11 mouse cellular contexts compared by ENCODE assay signal in genomic region chr1:184734991-184735920, GRCm38 (mm10). TPM values are rescaled to one million over a fixed set of nuclear protein-coding genes. Genes with fewer than 3 reads are reported as not detected.
DNase-seq lines count a peak whose midpoint lies in the region; ATAC-seq and TF ChIP-seq lines count a peak whose summit lies in the region.
"Had no signal": no experiment of that assay in that cellular context is flagged by ENCODE, and none has a peak within 500 bp of the region (broad histone marks: within the 10 kb centered on the region; RNA-seq: fewer than 3 reads in every experiment).

No protein-coding gene starts in this region.

- peak; percentile 5 for DNase-seq in layer of hippocampus, adult 9-11 months
- no peak for DNase-seq in layer of hippocampus, adult 8-10 months (ENCODE audit: low spot score in 2 of 2)
- DNase-seq in neural tube, embryonic 11.5 days (ENCODE audit: low spot score) = peak; percentile 33
- no peak for DNase-seq in forebrain, postnatal 0 days
- DNase-seq in urinary bladder, adult 2 months (ENCODE audit: low spot score) = no peak

- 5% methylated on average over 25 of the region's 25 CpGs for WGBS in limb, embryonic 13.5 days
- 3% methylated on average over 25 of the region's 25 CpGs for WGBS in neural tube, embryonic 11.5 days
- WGBS in forebrain, postnatal 0 days = 5% methylated on average over 25 of the region's 25 CpGs

- H3K9me3 ChIP-seq in limb, embryonic 13.5 days = no peaks in the 10 kb centered on the region
- H3K9me3 ChIP-seq in neural tube, embryonic 11.5 days (ENCODE audit: control insufficient read depth, low read length) = no peaks in the 10 kb centered on the region
- H3K9me3 ChIP-seq in forebrain, postnatal 0 days (ENCODE audit: low read length) = no peaks in the 10 kb centered on the region
- H3K9me3 ChIP-seq: limb, embryonic 15.5 days had no signal

- no peak overlapping the region for H3K9ac ChIP-seq in limb, embryonic 13.5 days
- H3K9ac ChIP-seq in neural tube, embryonic 11.5 days (ENCODE audit: low read length) = no peak overlapping the region
- no peak overlapping the region for H3K9ac ChIP-seq in forebrain, postnatal 0 days
- H3K9ac ChIP-seq: limb, embryonic 15.5 days had no signal

- H3K36me3 ChIP-seq in limb, embryonic 13.5 days = no peaks in the 10 kb centered on the region
- H3K36me3 ChIP-seq in neural tube, embryonic 11.5 days (ENCODE audit: control insufficient read depth, insufficient read depth, low read length) = no peaks in the 10 kb centered on the region
- no peaks in the 10 kb centered on the region for H3K36me3 ChIP-seq in forebrain, postnatal 0 days (ENCODE audit: insufficient read depth)
- H3K36me3 ChIP-seq: limb, embryonic 15.5 days had no signal

- ATAC-seq in granulocyte monocyte progenitor cell, adult 5-6 weeks (replicated peaks; ENCODE audit: poor library complexity, severe bottlenecking) = peak; percentile 23
- no peak for ATAC-seq in limb, embryonic 13.5 days (ENCODE audit: low FRiP score, low read depth)
- ATAC-seq in neural tube, embryonic 11.5 days (ENCODE audit: insufficient read depth, low FRiP score, low TSS enrichment) = no peak
- ATAC-seq in activated CD4-positive, CD25-positive, alpha-beta regulatory T cell, adult 4 months = no peak
- ATAC-seq in forebrain, postnatal 0 days = no peak

- TF ChIP-seq CTCF in forebrain, postnatal 0 days (IDR thresholded peaks at IDR 0.05; ENCODE audit: low read depth) = no peak

- H3K4me3 ChIP-seq in limb, embryonic 13.5 days = no peak overlapping the region
- H3K4me3 ChIP-seq in neural tube, embryonic 11.5 days (ENCODE audit: low read depth, low read length) = no peak overlapping the region
- no peak overlapping the region for H3K4me3 ChIP-seq in forebrain, postnatal 0 days (ENCODE audit: low read depth, low read length)
- H3K4me3 ChIP-seq: erythroblast, embryonic 14.5 days had no signal

- H3K4me2 ChIP-seq in limb, embryonic 13.5 days (replicated peaks) = peak overlapping the region; percentile 19; the same call in 1 of the 2 replicates
- H3K4me2 ChIP-seq in neural tube, embryonic 11.5 days (ENCODE audit: low read depth) = no peak overlapping the region
- H3K4me2 ChIP-seq in forebrain, postnatal 0 days (ENCODE audit: low read depth) = no peak overlapping the region

- peaks cover 36% of the 10 kb centered on the region for H3K4me1 ChIP-seq in limb, embryonic 13.5 days
- H3K4me1 ChIP-seq in neural tube, embryonic 11.5 days (ENCODE audit: control insufficient read depth, insufficient read depth, low read length) = peaks cover 6% of the 10 kb centered on the region; the same call in 1 of the 2 replicates
- H3K4me1 ChIP-seq in forebrain, postnatal 0 days (ENCODE audit: insufficient read depth) = no peaks in the 10 kb centered on the region

- H3K27ac ChIP-seq in limb, embryonic 13.5 days = no peak overlapping the region
- H3K27ac ChIP-seq in neural tube, embryonic 11.5 days (ENCODE audit: low read depth, low read length) = no peak overlapping the region
- H3K27ac ChIP-seq in forebrain, postnatal 0 days (ENCODE audit: low read depth, low read length) = no peak overlapping the region
- H3K27ac ChIP-seq: limb, embryonic 15.5 days; stomach, postnatal 0 days had no signal

- peaks cover 84% of the 10 kb centered on the region for H3K27me3 ChIP-seq in limb, embryonic 13.5 days
- peaks cover 67% of the 10 kb centered on the region for H3K27me3 ChIP-seq in neural tube, embryonic 11.5 days (ENCODE audit: control insufficient read depth, insufficient read depth, low read length)
- H3K27me3 ChIP-seq in forebrain, postnatal 0 days (ENCODE audit: insufficient read depth, low read length) = peaks cover 52% of the 10 kb centered on the region

RNA-seq across cellular contexts. Expression of gene Hlx, which starts 2.8 kb away (rescaled TPM):
- 1 to 10 TPM in 2 of 4 experiments, under 1 TPM in 2; 0.76 to 4.5 (median 1.9) TPM for total RNA-seq in layer of hippocampus, adult 8-10 months (2022)
- 5.1 and 6.4 TPM in 2 replicates for total RNA-seq in granulocyte monocyte progenitor cell, adult 5-6 weeks (2014; fragmentation: Nextera tagmentation)
- 9.5 and 10.5 TPM in 2 replicates for total RNA-seq in granulocyte monocyte progenitor cell, adult 5-6 weeks (2017)
- polyA plus RNA-seq in limb, embryonic 13.5 days (2015; fragmentation: Nextera tagmentation; extraction: Ambion mirVana) = 26.2 and 30.3 TPM in 2 replicates
- polyA plus RNA-seq in neural tube, embryonic 11.5 days (2014; fragmentation: Nextera tagmentation; extraction: Ambion mirVana) = 9.3 and 12.4 TPM in 2 replicates
- polyA plus RNA-seq in activated CD4-positive, CD25-positive, alpha-beta regulatory T cell, adult 4 months (2017; shearing (Covaris generic)) = not detected
- total RNA-seq in forebrain, postnatal 0 days (2014; rRNA removed) = 1.2 and 2.8 TPM in 2 replicates
- polyA plus RNA-seq in forebrain, postnatal 0 days (2015; fragmentation: Nextera tagmentation; extraction: Ambion mirVana) = 1.6 and 2.4 TPM in 2 replicates
- 3.6 and 4.3 TPM in 2 replicates for polyA plus RNA-seq in urinary bladder, adult 2 months (2012; rRNA removed)

Comparison
In these comparisons a context has a peak if more than half of its experiments do, and no peak if none do; other contexts are left out.
1. DNase-seq: peak in layer of hippocampus, adult 9-11 months (single experiment) and neural tube, embryonic 11.5 days (single experiment); none in layer of hippocampus, adult 8-10 months (0 of 2), forebrain, postnatal 0 days (single experiment) and urinary bladder, adult 2 months (single experiment).